Mouse (Mus musculus) embryo, embryonic 10.5 days (tissue): Measurements from ENCODE around the gene Dld.

Source experiments
- DNase-seq: peaks from one replicate; pipeline ENCODE4 v3.0.0-alpha.2; 2015; ENCODE audit warnings: low spot score

Gene Dld

GRCm38 (mm10) chr12:31294526-31294925 is 56.7 kb downstream of the Dld start:
- no peak for DNase-seq

DNA sequence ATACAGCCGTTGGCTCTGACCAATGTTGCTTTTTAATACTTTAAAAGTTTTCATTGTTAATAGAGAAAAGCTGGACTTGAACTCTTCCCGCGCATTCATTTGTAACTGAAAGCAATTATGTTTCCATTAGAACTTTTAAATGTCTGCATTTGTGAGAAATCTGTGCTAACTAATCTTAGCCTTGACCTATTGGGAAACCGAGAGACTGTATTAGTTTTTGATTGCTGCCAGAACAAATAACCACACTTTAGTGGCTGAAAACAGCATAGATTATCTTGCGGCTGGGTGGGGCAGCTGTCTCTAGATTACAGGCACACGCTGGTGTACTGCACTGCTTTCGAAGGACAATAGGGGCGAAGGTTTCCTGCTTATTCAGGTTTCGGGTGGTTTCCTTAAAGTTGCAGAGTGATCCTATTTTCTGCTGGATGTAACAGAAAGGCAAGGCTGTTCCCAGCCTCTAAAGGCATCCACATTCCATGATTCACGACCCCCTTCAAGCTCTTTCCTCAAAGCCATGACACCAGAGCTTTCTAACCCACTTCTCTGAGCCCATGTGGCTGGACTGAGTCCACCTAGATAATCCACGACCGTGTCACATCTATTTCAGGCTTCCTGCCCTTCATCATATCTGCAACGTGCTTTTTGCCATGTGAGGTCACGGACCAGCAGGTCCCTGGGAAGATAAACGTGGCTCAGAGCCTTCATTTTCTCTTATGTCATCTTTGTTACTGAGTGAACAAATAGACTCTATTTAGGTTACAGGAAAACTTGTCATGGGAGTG is 57.7 kb downstream of the Dld start:
- no peak for DNase-seq

DNA sequence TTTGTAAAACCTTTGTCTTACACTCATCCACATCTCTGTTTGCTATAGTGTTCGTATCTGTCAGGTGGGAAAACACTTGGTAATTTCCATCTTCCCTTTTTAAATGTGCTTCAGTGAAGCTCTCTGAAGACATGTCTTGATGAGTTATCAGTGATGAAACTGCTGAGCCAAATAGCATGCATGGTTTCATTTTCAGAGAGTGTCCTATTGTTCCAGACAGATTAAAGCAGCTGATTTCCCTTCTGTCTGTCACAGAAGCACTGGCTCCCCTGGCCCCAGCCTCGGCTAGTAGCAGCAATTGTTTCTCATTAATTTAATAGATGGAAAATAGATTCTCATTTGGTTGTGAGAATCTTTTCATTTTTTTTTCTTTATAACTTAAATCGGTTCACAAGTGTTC is 60.3 kb downstream of the Dld start:
- DNase-seq: no peak

DNA sequence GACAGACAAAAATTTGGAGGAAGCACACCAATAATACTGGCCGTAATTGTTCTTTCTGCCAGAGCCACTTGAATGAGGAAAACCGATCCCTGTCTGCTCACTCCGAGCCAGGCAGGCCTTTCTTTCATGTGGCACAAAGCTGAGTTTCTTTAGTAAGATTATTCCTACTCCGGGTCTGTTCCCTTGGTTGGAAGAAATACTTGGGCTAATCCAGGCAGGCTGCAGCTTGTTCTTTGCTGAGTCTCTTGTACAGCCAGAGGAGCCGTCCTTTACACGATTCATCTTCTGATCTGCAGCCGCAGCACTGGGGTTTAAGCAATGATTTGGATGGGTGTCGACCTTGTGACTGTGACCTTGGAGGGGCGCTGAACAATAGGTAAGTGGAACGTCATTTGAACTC is 62.2 kb downstream of the Dld start:
- DNase-seq: no peak

DNA sequence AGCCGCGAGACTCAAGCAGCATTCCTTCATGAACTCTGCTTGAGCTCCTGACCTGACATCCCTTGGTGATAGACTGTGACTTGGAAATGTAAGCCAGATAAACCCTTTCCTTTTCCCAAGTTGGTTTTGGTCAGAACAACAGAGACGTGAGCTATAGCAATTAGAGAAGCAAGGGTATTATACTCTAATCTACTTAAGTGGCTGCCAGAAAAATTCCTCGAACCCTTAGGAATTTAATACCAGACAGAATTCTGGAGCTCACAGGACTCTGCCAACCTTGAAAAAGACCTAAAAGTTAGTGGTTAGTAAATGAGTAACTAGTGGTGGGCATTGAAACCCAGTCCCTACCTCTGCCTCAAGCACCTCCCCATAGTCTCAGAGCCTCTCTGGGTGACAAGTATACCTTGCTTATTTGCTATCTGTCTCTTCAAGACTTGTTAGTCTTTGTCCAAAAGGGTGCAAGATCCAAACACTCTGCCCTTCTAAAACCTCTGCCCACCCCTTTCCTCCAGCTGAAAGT is 67.6 kb downstream of the Dld start:
- DNase-seq: no peak

DNA sequence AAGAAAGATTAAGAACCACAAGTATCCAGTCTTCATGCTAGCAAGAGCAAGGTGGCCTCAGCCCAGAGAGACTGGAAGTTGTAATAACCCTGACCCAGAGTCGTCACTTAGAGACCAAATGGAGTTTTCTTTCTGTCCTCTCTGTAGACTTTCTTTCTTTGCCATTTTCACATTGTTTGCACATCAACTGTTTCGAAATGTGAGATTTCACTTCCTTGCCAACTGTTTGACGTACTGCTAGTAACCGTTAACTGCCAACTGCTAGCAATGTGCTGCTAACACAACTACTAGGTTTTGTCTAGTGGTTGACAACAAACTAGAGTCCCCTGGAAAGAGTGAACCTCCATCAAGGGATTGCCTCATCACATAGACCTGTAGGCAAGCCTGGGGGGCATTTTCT is 68.1 kb downstream of the Dld start:
- DNase-seq: no peak

DNA sequence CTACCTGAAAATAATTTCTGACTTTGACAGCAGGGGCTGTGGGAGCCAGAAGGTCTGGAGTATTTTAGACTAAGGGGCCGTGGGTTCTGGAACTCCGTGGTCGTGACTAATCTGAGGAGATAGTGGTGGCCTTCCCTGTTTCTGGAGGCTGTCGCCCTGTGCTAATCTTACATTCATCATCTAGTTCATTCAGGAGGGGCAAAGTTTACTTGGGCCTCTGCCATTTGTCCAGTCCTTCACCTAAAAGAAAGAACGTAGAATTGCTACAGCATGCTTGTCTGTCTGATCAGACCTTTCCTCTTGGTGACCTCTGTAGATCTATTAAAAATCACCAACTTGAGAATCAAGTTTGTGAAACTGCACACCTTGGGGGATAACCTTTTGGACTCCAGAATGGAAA is 69.0 kb downstream of the Dld start:
- DNase-seq: no peak
